8 mouse cellular contexts compared by ENCODE assay signal in the genomic region with DNA sequence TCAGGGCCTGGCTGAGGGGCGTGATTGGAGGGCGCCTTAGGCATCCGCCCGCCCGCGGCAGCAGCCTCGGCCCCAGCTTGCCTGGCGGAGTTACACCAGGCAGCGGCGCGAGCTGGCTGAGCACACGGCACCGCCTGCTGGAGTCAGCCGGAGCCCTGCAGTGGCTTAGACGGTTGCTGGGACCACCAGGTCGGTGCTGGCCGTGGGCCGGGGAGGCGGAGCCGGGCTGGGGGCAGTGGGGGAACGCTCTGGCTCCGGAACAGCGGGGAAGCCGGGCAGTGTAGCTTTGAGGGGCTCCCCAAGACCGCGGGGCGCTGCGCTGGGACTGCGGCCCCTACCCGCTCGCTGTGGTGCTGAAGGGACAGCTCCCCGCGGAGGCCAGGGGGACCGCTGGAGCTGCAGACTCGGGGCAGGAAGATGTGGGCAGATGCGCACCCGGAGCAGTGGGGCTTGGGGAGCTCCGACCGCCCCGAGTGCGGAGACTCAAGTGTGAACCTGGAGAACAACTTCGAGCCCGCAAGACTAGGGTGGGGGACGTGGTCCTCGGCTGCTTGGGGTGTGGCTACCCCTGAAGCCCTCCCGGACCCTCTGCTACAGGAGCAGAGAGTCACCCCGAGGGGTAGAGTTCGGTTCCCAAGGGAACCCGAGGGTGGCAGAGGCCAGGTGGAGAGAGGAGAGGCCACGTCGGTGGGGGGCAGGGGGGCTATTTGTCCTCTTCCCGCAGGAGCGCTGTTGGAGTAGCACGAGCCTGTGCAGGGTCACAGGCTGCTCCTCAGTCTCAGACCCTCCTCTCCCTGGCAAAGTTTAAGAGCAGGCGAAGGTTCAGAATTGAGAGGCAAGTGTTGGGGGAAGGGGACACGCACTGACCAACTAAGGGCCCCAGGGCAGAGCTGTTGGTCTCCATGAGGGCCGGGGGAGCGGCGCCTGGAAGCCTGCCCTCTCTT. TPM values are rescaled to one million over a fixed set of nuclear protein-coding genes. Genes with fewer than 3 reads are reported as not detected.
DNase-seq lines count a peak whose midpoint lies in the region; ATAC-seq and TF ChIP-seq lines count a peak whose summit lies in the region.

No protein-coding gene starts in this region.

- DNase-seq in adrenal gland, adult 2 months = peak; percentile 88
- peak; percentile 58 to 65 for DNase-seq in cerebellum, postnatal 36 days
- peak; percentile 65 for DNase-seq in gastrocnemius, postnatal 25 days
- DNase-seq in induced T-regulatory cell, adult 2 months (ENCODE audit: low read depth) = peak; percentile 61
- DNase-seq in spleen, adult 2 months (ENCODE audit: low read depth in 1 of 2, low spot score in 2 of 2) = peak; percentile 56 to 84
- DNase-seq in adipocyte (ENCODE audit: low spot score) = no peak

- under 1% methylated on average over 58 of the region's 59 CpGs for WGBS in limb, embryonic 15.5 days
- under 1% methylated on average over 58 of the region's 59 CpGs for WGBS in midbrain, embryonic 16.5 days
- 1% methylated on average over 59 of the region's 59 CpGs for WGBS in spleen, adult 2 months

- no peaks in the 10 kb centered on the region for H3K36me3 ChIP-seq in limb, embryonic 15.5 days
- H3K36me3 ChIP-seq in midbrain, embryonic 16.5 days (ENCODE audit: control insufficient read depth, insufficient read depth, low read length) = no peaks in the 10 kb centered on the region
- no peaks in the 10 kb centered on the region for H3K36me3 ChIP-seq in spleen, adult 2 months (ENCODE audit: control insufficient read depth, insufficient read depth, low read length)

- peak overlapping the region; percentile 33 for H3K4me3 ChIP-seq in limb, embryonic 15.5 days
- H3K4me3 ChIP-seq in midbrain, embryonic 16.5 days (ENCODE audit: low read depth, low read length) = peak overlapping the region; percentile 55
- H3K4me3 ChIP-seq in spleen, adult 2 months (ENCODE audit: extremely low read depth, insufficient read depth, insufficient read length) = peak overlapping the region; percentile 48

- peak; percentile 83 for ATAC-seq in limb, embryonic 15.5 days (ENCODE audit: insufficient number of reproducible peaks, low FRiP score, low TSS enrichment, low read depth)
- ATAC-seq in midbrain, embryonic 16.5 days = peak; percentile 83

- H3K9me3 ChIP-seq in limb, embryonic 15.5 days = no peaks in the 10 kb centered on the region
- no peaks in the 10 kb centered on the region for H3K9me3 ChIP-seq in midbrain, embryonic 16.5 days (replicated peaks; ENCODE audit: control insufficient read depth, low read length, poor library complexity, severe bottlenecking)

- H3K27ac ChIP-seq in limb, embryonic 15.5 days = no peak overlapping the region
- H3K27ac ChIP-seq in midbrain, embryonic 16.5 days (ENCODE audit: low read length) = peak overlapping the region; percentile 86
- H3K27ac ChIP-seq in spleen, adult 2 months (ENCODE audit: insufficient read depth, low read length) = peak overlapping the region; percentile 52

- no peak for TF ChIP-seq POLR2A in spleen, adult 2 months (IDR thresholded peaks at IDR 0.05; ENCODE audit: low read depth, low read length)

- H3K4me1 ChIP-seq in limb, embryonic 15.5 days = peaks cover 33% of the 10 kb centered on the region
- H3K4me1 ChIP-seq in midbrain, embryonic 16.5 days (ENCODE audit: control insufficient read depth, insufficient read depth, low read length) = peaks cover 37% of the 10 kb centered on the region
- peaks cover 28% of the 10 kb centered on the region for H3K4me1 ChIP-seq in spleen, adult 2 months (ENCODE audit: control insufficient read depth, insufficient read depth, insufficient read length)

- H3K9ac ChIP-seq in limb, embryonic 15.5 days = no peak overlapping the region
- H3K9ac ChIP-seq in midbrain, embryonic 16.5 days (ENCODE audit: low read depth, low read length) = peak overlapping the region; percentile 80

- H3K4me2 ChIP-seq in limb, embryonic 15.5 days = peak overlapping the region; percentile 61
- H3K4me2 ChIP-seq in midbrain, embryonic 16.5 days (ENCODE audit: low read length) = peak overlapping the region; percentile 79

- H3K27me3 ChIP-seq in limb, embryonic 15.5 days = peaks cover 53% of the 10 kb centered on the region
- no peaks in the 10 kb centered on the region for H3K27me3 ChIP-seq in midbrain, embryonic 16.5 days (ENCODE audit: control insufficient read depth, insufficient read depth, low read depth, low read length)
- H3K27me3 ChIP-seq in spleen, adult 2 months (ENCODE audit: control insufficient read depth, insufficient read depth, low read length) = no peaks in the 10 kb centered on the region

- TF ChIP-seq CTCF in spleen, adult 2 months (IDR thresholded peaks at IDR 0.05; ENCODE audit: extremely low read depth, insufficient read depth, insufficient read length, insufficient replicate concordance) = 0 out of 2 replicates have a peak, but pooled peaks have one; percentile 12

RNA-seq across cellular contexts. Expression of gene Cplx2, which starts 0.5 kb away (rescaled TPM):
- 10 to 100 TPM; 20.3 to 20.8 TPM for total RNA-seq in adrenal gland, adult 2 months (2021)
- 22.6 and 23.8 TPM in 2 replicates for polyA plus RNA-seq in adrenal gland, adult 2 months (2012; rRNA removed)
- 1 to 10 TPM; 1.3 to 1.7 TPM for total RNA-seq in gastrocnemius, postnatal 25 days (2021)
- 3.9 and 4.1 TPM in 2 replicates for polyA plus RNA-seq in limb, embryonic 15.5 days (2015; fragmentation: Nextera tagmentation; extraction: Ambion mirVana)
- 25.8 and 30.8 TPM in 2 replicates for polyA plus RNA-seq in midbrain, embryonic 16.5 days (2015; fragmentation: Nextera tagmentation; extraction: Ambion mirVana)
- polyA plus RNA-seq in spleen, adult 2 months (2012; rRNA removed) = 3.5 and 4.3 TPM in 2 replicates
